Mouse (Mus musculus) MEL (cell line): ENCODE measurements around the gene Pdxk.

Experiments
- CHD1 ChIP-seq: IDR thresholded peaks from 2 replicates; pipeline ENCODE4 v1.6.1; 2012; ENCODE audit warnings: low read depth, mild to moderate bottlenecking, inconsistent platforms, low read length, improper control_type of control experiment
- CTCF ChIP-seq, 3 experiments: IDR thresholded peaks in 2 of 3; conservative IDR thresholded peaks in 1 of 3; 2 replicates each; pipeline ENCODE4 v1.5.1; 2011 to 2012; ENCODE audit warnings: low read length in 3 of 3, low read depth in 2 of 3, mild to moderate bottlenecking in 2 of 3, improper control_type of control experiment in 1 of 3, inconsistent platforms in 1 of 3, mixed read lengths in 1 of 3, moderate library complexity in 1 of 3; ENCODE audit not compliant: control insufficient read depth in 1 of 3, insufficient read depth in 1 of 3, poor library complexity in 1 of 3, severe bottlenecking in 1 of 3
- ELF1 ChIP-seq: IDR thresholded peaks from 2 replicates; pipeline ENCODE4 v1.6.1; 2014; ENCODE audit warnings: low read depth, mild to moderate bottlenecking, inconsistent platforms, low read length, improper control_type of control experiment, moderate library complexity
- MAFK ChIP-seq: IDR thresholded peaks from 2 replicates; pipeline ENCODE4 v1.6.1; 2011; ENCODE audit warnings: low read depth, mild to moderate bottlenecking, low read length, improper control_type of control experiment, borderline replicate concordance
- RAD21 ChIP-seq: IDR thresholded peaks from 2 replicates; pipeline ENCODE4 v1.6.1; 2011; ENCODE audit warnings: mild to moderate bottlenecking, low read depth, low read length, improper control_type of control experiment
- RCOR1 ChIP-seq: IDR thresholded peaks from 2 replicates; pipeline ENCODE4 v1.6.1; 2012; ENCODE audit warnings: low read depth, mild to moderate bottlenecking, inconsistent platforms, low read length, improper control_type of control experiment
- UBTF ChIP-seq: IDR thresholded peaks from 2 replicates; pipeline ENCODE4 v1.6.1; 2012; ENCODE audit warnings: low read depth, mild to moderate bottlenecking, inconsistent platforms, low read length, improper control_type of control experiment, moderate library complexity, borderline replicate concordance; ENCODE audit not compliant: insufficient read depth
- ZMIZ1 ChIP-seq: IDR thresholded peaks from 2 replicates; pipeline ENCODE4 v1.6.1; 2012; ENCODE audit warnings: low read depth, mild to moderate bottlenecking, inconsistent platforms, low read length, improper control_type of control experiment, moderate library complexity

GRCm38 (mm10) chr10:78401127-78401526 is 63.6 kb downstream of the Pdxk start:
- TF ChIP-seq RAD21 (no peak), CTCF (IDR thresholded peaks at IDR 0.05 in 2 of 3, conservative IDR thresholded peaks at IDR 0.05 in 1 of 3; ENCODE audit: control insufficient read depth in 1 of 3, insufficient read depth in 1 of 3, low read depth in 2 of 3, low read length in 3 of 3, poor library complexity in 1 of 3, severe bottlenecking in 1 of 3) (no peak), UBTF (no peak), ZMIZ1 (no peak), ELF1 (no peak), MAFK (no peak), CHD1 (no peak), RCOR1 (no peak)
